Mouse (Mus musculus): ENCODE measurements around the gene Cog5.

DNA sequence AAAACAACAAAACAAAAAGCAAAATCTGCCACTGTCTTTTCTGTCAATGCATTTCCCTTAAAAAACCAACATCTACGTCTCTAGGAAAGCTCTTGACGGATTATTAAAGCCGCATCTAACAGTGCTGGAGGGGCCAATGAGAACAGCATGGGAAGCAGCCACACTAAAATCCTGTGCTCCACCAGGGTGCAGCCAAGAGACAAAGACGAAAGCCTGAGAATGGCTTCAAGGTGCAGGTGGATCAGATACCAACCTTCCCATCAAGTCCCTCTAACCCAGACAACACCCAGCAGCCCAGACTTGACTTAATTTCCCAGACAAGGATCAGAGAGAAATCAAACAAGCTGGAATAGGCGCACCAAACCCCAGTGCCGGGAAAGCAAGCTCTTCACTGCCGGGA, 321.9 kb downstream of the Cog5 start:
- TF ChIP-seq MXI1 (IDR thresholded peaks at IDR 0.05; ENCODE audit: low read depth, low read length) (no peak), CTCF (conservative IDR thresholded peaks at IDR 0.05 in 1 of 2, IDR thresholded peaks at IDR 0.05 in 1 of 2; ENCODE audit: low read depth in 2 of 2, low read length in 2 of 2) (peak in 1 of 2 experiments; percentile 59; a peak in 2 of 4 replicates), JUND (conservative IDR thresholded peaks at IDR 0.05; ENCODE audit: low read depth, low read length) (no peak), POLR2A (IDR thresholded peaks at IDR 0.05; ENCODE audit: low read depth, low read length) (no peak)

Measured in CH12.LX (cell line).